Mouse (Mus musculus) embryonic fibroblast, embryonic 13.5 days (primary cell): ENCODE results near the gene Nsun3. TPM values are rescaled to one million over a fixed set of nuclear protein-coding genes. Genes with fewer than 3 reads are reported as not detected.
"Not testable (repeated sequence)": the region's sequence is repeated elsewhere in the genome, so short reads cannot be mapped to it uniquely, and the experiment has no call there.

Experiments
- H3K27ac ChIP-seq: 2 replicates; pipeline ENCODE4 v1.5.1; 2012; ENCODE audit warnings: low read length, control low read depth, inconsistent platforms; ENCODE audit not compliant: insufficient read depth
- H3K4me1 ChIP-seq: 2 replicates; pipeline ENCODE4 v1.6.1; 2011; ENCODE audit warnings: low read length; ENCODE audit not compliant: control insufficient read depth, insufficient read depth
- H3K4me3 ChIP-seq: 2 replicates; pipeline ENCODE4 v1.5.1; 2011; ENCODE audit warnings: mild to moderate bottlenecking, control low read depth, low read length; ENCODE audit not compliant: insufficient read depth
- CTCF ChIP-seq: IDR thresholded peaks from 2 replicates; pipeline ENCODE4 v1.5.1; 2011; ENCODE audit warnings: mild to moderate bottlenecking, control low read depth, low read length, moderate library complexity, borderline replicate concordance; ENCODE audit not compliant: insufficient read depth
- POLR2A ChIP-seq: IDR thresholded peaks from 2 replicates; pipeline ENCODE4 v1.6.1; 2011; ENCODE audit warnings: low read depth, mild to moderate bottlenecking, control low read depth, low read length, moderate library complexity
- polyA plus RNA-seq: library from polyadenylated mRNA; stranded (reverse); fragments of >200 nt; gene quantifications from 2 replicates; pipeline ENCODE4 v1.2.4, GENCODE M21; 2011; ENCODE audit warnings: low read depth; ENCODE audit not compliant: missing spikeins, insufficient read length

Gene Nsun3
- polyA plus RNA-seq, 1 experiment, result 9.6 TPM

DNA sequence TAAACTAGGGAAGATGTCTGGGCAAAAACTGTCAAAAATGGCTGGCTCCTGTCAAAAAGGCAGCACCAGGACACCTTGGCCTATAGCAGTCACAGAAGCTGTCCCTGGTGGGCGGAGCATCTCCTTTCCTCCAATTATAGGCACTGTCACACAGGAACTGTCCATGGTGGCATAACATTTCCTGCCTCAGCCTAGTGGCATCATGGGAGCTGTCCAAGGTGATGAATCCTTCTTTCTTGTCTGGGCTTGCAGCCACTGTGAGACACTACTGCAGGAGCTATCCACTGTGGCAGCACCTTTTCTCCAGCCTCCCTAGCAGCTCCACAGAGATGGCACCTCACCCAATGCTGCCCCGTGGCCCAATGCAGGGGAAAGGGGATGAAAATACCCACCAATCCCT lies 28.3 kb downstream of the Nsun3 start:
- H3K4me1 ChIP-seq, result no peaks in the 10 kb centered on the region
- H3K4me3 ChIP-seq, result no peak overlapping the region
- TF ChIP-seq CTCF, result no peak
- TF ChIP-seq POLR2A, result no peak
- no peak overlapping the region for H3K27ac ChIP-seq

DNA sequence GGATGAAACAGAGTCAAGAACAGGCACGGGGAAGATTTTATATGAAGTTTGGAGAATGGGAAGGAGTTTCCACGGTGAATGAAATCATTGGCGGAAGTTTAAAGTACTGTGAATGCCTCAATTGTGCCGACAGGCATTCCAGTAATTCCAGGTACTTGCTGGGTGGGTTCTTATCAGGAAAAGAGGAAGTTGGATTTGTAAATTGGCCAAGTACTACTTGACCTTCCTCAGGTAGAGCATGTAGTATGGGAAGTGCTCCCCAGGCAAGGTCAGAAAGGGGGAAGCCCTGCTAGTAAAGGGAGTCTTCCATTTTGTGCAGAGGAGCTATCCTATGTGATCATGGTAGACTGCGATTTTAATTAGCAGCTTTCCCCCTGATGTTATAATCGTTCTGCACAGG lies 31.3 kb downstream of the Nsun3 start:
- no peak overlapping the region for H3K27ac ChIP-seq
- TF ChIP-seq CTCF (no peak), POLR2A (no peak)
- no peaks in the 10 kb centered on the region for H3K4me1 ChIP-seq
- H3K4me3 ChIP-seq, result no peak overlapping the region

DNA sequence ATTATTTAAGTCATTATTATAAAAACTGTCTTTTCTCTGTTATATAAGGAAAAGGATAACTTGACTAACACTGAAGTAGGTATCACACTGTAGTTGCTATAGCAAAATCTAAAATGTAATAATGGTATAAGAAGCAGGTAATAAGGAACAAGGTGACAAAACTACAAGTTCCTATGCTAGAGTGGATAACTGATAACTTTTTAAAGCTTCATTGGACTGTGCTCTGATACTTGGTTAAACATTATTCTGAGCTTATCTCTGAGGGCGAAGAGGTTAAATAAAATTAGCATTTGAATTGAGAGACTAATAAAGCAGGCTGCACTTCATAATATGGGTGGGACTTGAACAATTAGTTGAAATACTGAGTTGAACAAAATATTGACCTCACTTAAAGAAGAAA lies 33.0 kb downstream of the Nsun3 start:
- no peak overlapping the region for H3K4me3 ChIP-seq
- no peak for TF ChIP-seq POLR2A
- no peak for TF ChIP-seq CTCF
- no peak overlapping the region for H3K27ac ChIP-seq
- H3K4me1 ChIP-seq, result no peaks in the 10 kb centered on the region

DNA sequence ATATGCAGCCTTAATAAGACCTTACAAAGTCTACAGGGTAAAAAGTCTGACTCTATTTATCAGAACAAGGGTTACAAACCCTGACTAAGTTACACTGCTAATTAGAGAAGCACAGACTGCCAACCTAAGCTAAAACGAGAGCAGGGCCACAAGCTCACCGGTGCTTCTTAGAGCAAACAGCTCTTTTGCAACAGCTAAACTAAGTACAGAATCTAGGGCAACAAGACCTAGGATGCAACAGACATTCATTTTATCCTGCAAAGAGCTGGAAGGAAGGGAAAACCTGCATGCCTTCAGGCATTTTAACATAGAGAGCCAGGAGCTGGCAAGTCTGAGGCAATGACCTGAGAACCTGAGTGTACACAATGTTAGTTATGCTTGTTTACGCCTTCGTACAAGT lies 33.5 kb downstream of the Nsun3 start:
- Histone ChIP-seq H3K27ac (no peak overlapping the region), H3K4me1 (no peaks in the 10 kb centered on the region), H3K4me3 (no peak overlapping the region)
- no peak for TF ChIP-seq POLR2A
- TF ChIP-seq CTCF, result no peak

DNA sequence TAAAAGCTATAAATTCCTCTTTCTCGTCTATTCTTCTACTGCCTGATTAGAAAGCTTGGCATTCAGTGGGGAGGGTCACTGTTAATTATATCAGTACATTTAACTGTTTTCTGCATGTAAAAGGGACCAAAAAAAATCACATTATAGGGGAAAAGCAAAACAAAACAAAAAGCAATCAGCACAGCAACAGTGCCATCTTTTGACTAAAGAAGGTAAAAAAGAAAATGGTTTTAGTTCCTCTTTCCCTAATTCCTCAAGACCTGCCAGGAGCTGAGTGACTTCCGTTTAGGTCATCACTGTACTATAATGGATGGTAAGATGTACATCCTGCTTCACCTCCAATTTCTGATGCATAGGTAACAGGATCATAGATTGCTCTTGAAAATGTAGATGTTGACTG lies 40.7 kb downstream of the Nsun3 start:
- TF ChIP-seq CTCF, result no peak
- no peak for TF ChIP-seq POLR2A
- no peak overlapping the region for H3K27ac ChIP-seq

DNA sequence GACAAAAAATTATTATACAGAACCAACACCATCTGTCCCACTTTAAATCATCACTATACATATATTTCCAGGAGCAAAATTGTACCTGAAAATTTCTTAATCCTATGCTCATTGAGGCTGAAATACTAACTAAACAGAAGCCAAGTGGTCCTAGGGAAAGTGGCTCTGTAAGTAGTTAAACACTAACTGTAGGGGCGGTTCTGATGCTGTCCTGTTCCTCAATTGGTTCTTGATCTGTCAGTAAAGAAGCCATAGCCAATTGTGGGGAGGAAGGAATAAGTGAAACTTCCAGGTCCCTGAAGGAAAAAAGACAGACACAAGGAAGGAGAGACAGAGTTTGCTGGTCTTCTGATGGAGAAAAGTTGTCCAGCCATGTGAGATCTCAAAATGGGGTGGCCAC lies 52.3 kb downstream of the Nsun3 start:
- Histone ChIP-seq H3K4me3 (no peak overlapping the region), H3K27ac (no peak overlapping the region), H3K4me1 (peaks cover 3% of the 10 kb centered on the region; the same call in 1 of the 2 replicates)
- no peak for TF ChIP-seq POLR2A
- no peak for TF ChIP-seq CTCF

More for the DNA sequence above, 40.7 kb downstream of the Nsun3 start:
- no peaks in the 10 kb centered on the region for H3K4me1 ChIP-seq
- no peak overlapping the region for H3K4me3 ChIP-seq

DNA sequence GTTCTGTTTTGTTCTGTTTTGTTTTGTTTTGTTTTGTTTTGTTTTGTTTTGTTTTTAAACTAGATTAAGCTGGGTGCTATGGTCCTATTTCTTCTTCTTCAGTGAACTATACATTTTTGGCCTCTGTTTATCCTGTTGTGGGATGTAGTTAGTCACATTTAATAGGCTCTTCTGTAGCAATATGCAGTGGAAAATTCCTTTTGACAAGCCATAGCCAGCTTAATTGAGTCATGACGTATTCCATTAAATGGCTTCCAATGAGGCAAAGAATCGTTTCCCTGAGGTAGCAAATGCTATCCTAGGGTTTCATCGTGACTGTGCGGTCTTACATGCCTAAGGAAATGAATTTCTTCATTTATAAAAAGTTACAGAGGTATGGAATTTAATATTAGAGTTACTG lies 56.3 kb downstream of the Nsun3 start:
- H3K27ac ChIP-seq, result peak overlapping the region; percentile 11; the same call in 1 of the 2 replicates

DNA sequence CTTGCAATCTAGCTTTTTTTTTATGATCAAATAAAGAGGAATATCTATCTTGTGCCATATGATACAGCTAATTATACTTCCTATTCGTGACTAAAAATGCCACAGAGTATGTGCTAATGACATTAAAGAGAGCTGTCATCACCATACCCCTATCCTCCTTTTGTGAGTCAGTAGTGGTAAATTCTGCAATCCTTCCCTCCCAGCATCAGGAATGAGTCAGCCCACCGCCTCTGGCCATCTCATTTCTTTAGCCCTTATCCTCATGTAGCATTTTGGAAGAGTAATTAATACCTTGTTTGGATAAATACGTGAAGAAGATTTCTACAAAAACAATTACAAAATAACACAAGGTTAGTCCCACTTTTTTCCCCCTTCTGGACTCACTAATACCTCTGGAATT lies 56.8 kb downstream of the Nsun3 start:
- TF ChIP-seq POLR2A (no peak), CTCF (no peak)
- peaks cover 3% of the 10 kb centered on the region; the same call in 1 of the 2 replicates for H3K4me1 ChIP-seq
- H3K4me3 ChIP-seq, result no peak overlapping the region
- peak overlapping the region; percentile 11; the same call in 1 of the 2 replicates for H3K27ac ChIP-seq

More for the DNA sequence above, 56.3 kb downstream of the Nsun3 start:
- Histone ChIP-seq H3K4me3 (no peak overlapping the region), H3K4me1 (peaks cover 3% of the 10 kb centered on the region; the same call in 1 of the 2 replicates)
- TF ChIP-seq POLR2A (no peak), CTCF (no peak)

DNA sequence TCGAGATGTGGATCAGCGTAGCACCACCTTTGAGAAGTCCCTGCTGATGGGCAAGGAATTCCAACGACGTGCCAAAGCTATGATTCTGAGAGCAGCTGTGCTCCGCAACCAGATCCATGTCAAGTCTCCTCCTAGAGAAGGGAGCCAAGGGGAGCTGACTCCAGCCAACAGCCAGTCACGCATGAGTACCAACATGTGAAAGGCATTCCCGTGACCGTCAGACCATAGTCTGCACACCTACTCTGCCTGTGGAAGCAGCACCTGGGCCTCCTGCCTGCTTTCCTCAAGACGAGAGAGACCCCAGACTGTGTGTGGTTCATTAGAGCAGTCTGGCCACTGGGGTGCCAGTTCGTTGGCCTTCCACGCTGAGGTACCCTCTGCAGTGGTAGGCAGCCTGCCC lies 68.4 kb downstream of the Nsun3 start:
- not testable (repeated sequence) for H3K27ac ChIP-seq, H3K4me3 ChIP-seq

DNA sequence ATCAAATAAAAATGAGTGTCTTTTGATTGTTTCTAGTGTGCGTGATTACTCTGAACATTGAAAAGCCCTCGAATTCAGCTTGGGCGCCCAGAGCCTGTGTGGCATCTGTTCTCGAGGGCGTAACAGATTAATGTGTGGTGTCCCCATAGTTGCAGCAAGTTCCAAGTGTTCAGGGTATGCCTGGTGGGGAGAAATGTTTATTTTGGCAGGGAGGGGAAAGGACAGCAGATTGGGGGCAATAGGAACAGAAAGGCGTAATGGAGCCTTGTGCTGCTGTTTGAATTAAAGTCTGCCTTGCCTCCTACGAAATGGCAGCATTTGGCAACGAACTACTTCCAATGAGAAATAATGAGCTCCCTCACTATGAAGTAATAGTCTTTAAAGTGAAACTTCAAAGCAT lies 96.2 kb downstream of the Nsun3 start:
- Histone ChIP-seq H3K4me1 (no peaks in the 10 kb centered on the region), H3K27ac (no peak overlapping the region), H3K4me3 (no peak overlapping the region)
- TF ChIP-seq CTCF (no peak), POLR2A (no peak)

More for the DNA sequence above, 68.4 kb downstream of the Nsun3 start:
- not testable (repeated sequence) for H3K4me1 ChIP-seq

DNA sequence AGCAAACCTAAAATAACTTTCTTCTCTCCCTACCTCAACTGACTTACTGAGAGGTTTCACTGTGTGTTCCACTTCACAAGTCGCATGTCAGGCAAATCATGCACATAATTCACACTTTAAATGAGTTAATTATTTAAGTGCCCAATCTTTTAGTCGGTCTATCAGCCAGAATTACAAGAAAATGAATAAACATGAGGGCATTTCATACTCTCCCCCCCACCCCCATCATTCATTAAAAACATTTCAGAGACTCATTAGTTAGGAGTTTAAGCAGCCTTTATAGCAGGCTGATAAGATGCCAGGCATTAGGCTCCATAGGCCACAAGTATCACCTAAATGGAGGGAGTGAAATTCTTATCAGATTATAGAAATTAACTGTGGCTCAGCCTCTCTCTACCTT lies 100.5 kb downstream of the Nsun3 start:
- no peak for TF ChIP-seq POLR2A
- TF ChIP-seq CTCF, result no peak
- Histone ChIP-seq H3K27ac (no peak overlapping the region), H3K4me3 (no peak overlapping the region), H3K4me1 (no peaks in the 10 kb centered on the region)
